Mouse (Mus musculus): ENCODE results near the gene Fgr.
"Not testable (repeated sequence)": the region's sequence is repeated elsewhere in the genome, so short reads cannot be mapped to it uniquely, and the experiment has no call there.

Gene Fgr

DNA sequence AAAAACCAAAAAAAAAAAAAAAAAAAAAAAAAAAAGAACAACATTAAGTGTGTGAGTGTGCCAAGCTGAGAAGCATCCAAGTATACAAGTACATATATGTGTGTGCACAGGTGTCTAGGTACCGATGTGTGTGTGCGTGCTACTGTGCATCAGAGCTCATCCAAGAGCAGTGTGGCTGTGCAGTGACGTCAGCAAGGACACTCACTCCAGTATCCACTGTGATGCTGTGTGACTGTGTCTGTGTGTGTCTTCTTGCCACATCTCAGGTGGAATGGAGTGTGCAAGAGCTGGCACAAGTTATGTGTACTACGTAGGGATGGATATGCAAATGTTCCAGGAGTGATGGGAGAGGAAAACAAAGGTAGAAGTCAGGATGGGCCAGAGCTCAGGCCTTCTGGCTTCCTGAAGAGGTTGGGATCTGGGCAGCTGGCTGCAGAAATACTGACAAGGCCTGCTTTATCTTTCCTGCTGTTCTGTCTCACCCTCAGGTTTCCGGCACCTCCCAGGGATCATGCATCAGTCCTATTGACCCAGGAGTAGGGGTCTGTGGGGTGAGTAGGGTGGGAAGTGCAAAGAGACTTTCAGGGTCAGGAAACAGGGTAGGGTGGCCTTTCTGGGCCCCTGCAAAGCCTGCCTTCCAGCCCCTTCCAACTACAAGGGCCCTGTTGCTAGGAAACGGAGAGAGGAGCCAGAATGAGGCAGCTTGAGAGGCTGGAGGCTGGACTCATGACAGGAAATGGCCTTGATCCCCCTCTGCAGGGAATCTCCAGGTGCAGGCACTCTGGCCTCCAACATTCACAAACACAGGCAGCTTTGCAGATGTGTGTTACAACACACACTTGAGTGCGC is 10.0 kb downstream of the Fgr start:
- DNase-seq (ENCODE audit: low read depth, low spot score), result peak; percentile 49

GRCm38 (mm10) chr4:132988581-132989355 is 14.9 kb downstream of the Fgr start:
- DNase-seq (ENCODE audit: low read depth, low spot score), result no peak

- no peak for DNase-seq (ENCODE audit: low read depth, low spot score)
Observed at GRCm38 (mm10) chr4:132993553-132993952, 19.7 kb downstream of the Fgr start.

- DNase-seq (ENCODE audit: low read depth, low spot score), result no peak
Observed at GRCm38 (mm10) chr4:132997469-132998237, 23.8 kb downstream of the Fgr start.

GRCm38 (mm10) chr4:133002896-133003295 is 29.0 kb downstream of the Fgr start:
- no peak for DNase-seq (ENCODE audit: low read depth, low spot score)

- DNase-seq (ENCODE audit: low read depth, low spot score), result no peak
Observed at GRCm38 (mm10) chr4:133003316-133004018, 29.6 kb downstream of the Fgr start.

DNA sequence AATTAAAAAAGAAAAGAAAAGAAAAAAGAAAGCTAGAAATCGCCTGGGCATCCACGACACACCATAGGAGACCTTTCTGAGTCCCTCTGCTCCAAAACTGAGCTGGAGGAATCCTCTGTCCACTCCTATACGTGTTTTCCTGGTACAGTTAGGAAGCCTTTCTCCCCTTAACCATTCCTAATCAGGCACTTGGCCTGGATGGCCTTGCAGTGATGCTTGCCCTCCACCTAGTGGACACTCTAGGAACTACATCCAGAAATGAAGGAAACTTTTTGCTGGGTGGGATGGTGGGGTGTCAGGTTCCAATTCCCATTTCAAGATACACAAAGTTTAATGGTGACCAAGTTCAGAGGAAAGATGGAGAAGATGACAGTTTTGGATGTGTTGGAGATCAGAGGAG is 31.3 kb downstream of the Fgr start:
- DNase-seq (ENCODE audit: low read depth, low spot score), result peak; percentile 63

DNA sequence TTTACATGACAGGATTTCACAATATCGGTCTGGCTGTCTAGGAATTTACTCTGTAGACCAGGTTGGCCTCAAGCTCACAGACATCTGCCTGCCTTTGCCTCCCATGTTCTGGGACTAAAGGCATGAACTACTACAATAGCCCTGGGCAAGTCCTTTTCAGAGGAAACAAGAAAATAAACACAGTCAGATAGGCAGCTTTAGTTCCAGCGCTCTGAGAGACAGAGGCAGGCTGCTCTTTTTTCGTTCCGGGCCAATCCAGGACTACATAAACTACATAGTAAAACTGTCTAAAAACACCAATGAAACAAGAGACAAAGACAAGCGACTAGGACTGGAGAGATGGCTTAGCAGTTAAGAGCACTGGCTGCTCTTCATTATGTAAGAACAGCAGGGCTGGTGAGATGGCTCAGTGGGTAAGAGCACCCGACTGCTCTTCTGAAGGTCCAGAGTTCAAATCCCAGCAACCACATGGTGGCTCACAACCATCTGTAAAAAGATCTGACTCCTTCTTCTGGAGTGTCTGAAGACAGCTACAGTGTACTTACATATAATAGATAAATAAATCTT is 32.1 kb downstream of the Fgr start:
- DNase-seq (ENCODE audit: low read depth, low spot score), result not testable (repeated sequence)

DNA sequence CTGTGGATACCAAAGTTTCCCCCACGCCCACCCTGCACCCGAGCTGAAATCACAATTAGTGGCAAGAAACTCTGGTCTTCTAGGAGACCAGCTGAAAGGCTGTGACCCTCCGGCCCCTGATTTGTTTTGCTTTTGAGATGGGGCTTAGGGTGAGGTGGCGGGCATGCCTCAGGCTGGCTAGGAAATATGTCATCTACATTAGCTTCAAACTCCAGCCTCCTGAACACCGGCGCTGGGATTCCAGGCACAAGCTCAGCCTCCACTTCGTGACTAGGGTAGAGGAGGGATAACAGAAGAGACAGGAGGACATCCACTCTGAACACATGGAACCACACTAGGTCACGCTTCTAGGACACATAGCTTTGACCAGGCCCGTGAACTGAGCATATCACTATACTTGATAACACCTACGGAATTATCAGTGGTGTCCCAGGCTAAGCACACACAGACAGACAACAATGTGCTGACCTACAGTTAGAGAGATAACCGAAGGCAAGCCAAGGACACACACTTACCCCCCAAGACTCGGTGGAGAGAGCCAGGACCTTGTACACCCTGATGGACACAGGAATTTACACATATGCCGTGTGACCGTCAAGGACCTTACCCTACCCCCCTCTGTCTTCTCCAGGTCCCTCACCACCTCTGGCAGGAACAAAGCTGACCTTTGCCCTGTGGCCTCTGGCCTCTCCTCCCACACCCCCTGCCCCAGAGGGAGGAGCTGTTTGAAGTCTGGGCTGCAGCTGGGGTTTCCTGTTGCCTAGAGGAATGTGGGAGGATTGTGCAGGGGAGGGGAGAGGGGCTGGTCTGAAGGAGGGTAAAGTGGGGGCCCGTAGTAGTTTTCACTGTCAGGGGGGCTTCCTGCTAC is 33.9 kb downstream of the Fgr start:
- DNase-seq (ENCODE audit: low read depth, low spot score), result no peak

DNA sequence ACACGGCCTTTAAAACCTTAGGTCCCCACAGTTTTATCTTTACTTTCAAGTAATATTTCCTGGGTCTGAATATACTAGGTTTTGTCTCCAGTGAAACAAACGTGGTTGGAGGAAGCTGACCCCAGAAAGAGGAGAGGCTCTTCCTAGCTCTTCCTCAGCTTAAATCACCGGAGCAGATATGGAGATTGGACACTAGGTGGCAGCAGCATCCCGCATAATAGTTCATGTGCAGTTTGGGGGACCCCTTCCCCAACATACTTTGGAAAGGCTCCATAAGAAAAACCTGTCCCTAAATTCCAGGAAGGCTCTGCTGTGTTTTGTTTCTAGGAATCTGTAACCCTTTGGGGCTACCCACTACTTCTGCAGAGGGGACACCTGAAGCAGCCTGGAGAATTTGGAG is 35.2 kb downstream of the Fgr start:
- DNase-seq (ENCODE audit: low read depth, low spot score), result no peak

- no peak for DNase-seq (ENCODE audit: low read depth, low spot score)
Observed at GRCm38 (mm10) chr4:133009676-133010075, 35.8 kb downstream of the Fgr start.

DNA sequence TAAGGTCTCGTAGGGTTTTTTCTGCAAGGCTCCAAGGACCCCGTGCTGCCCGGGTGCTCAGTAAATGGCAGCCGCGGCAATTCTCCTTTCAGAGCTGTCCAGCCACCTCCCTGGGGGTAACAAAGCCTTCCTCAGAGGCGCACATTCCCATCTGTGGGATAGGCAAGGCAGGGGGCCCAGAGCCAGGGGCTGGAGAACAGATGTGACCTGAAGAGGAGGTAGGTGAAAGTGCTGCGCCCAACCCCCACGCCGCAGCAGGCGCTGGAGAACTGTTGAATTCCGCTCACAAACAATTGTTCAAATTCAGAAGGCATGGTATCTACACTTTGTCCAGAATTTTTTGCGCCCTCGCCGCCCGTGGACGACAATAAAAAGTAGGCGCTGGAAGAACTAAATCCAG is 36.7 kb downstream of the Fgr start:
- DNase-seq (ENCODE audit: low read depth, low spot score), result no peak

GRCm38 (mm10) chr4:133011028-133011820 is 37.3 kb downstream of the Fgr start, which contains the start of gene Ahdc1:
Gene Ahdc1 (plus strand): TSS chr4:133011260.
- peak; percentile 90 for DNase-seq (ENCODE audit: low read depth, low spot score)

- DNase-seq (ENCODE audit: low read depth, low spot score), result no peak
Observed at GRCm38 (mm10) chr4:133011821-133012775, 38.2 kb downstream of the Fgr start.

DNA sequence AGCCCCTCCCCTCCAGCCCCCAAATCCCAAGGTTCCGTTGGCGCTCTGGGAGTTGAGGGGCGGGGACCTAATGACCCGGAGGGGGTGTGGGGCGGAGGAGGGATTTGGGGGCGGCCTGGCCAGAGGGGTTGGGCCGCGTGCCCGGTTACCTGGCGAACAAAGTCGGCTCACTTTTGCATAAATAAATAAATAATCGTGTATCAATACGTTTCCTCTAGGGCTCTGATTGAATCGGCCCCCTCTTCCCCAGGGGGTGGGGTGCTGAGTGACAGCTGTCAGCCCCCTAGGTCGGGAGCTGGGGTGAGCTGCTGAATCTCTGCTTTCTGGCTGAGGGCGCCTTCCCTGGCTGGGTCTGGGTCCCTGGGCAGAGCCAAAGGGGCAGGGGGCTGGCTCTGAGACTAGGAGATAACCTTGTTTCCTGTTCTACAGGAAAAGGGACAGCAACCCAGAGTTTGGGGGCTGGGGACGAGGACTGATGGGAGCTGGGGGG is 38.9 kb downstream of the Fgr start:
- DNase-seq (ENCODE audit: low read depth, low spot score), result no peak

DNA sequence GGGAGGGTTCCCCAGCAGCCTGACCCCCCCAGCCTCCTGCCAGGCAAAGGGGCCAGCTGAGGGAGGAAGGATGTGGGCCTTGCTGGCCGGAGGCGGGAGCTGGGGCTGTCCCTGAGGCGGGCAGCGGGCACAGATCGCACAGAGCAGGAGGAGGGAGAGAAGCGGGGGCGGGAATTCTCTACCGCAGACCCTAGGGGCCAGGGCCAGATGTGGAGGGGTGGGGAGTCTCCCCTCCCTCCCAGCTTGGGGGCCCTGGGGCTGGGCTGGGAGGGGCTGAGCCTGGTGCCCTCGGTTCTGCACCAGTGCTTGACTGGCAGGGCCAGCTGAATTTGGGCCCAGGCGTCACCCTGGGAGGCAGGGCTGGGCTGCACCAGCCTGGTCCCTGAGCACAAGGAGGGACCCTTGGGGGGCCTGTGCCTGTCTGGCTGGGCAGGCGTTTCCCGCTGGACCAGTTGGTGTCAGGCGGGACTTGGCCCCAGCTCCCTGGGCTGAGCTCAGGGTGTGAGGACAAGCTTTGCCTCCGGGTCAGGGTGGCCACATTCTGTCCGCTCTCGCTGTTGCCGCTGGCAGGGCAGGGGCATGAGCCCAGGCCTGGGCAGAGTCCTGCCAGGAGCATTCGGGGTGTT is 39.5 kb downstream of the Fgr start:
- DNase-seq (ENCODE audit: low read depth, low spot score), result no peak

DNA sequence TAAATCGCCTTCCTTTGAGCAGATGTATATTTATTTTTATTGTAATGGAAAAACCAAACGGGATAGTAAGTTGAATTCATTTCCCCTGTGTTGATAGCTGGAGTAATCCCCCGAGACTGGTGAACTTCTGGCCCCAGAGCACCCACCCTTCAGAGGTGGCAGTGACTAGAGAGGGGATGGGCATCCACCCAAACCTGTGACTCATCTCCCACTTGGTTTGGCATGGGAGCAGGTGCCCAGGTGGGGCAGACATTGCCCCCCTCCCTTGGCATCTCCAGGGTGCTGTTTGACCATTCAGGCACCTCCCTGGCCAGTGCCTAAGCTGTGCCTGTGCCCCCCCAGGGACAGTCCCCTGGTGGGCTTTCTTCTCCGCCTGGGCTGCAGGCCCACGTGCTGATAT is 40.2 kb downstream of the Fgr start:
- DNase-seq (ENCODE audit: low read depth, low spot score), result no peak
